Mouse (Mus musculus) natural killer cell, adult 2 months (primary cell): ENCODE measurements at regions not wholly inside any gene's neighbourhood (a gene's known extent, or its start where the extent isn't known, plus 50 kb on each side); places are given as distances from the start of the nearest gene placed in this dataset.
"Not testable (repeated sequence)": the region's sequence is repeated elsewhere in the genome, so short reads cannot be mapped to it uniquely, and the experiment has no call there.

Source experiments
- DNase-seq, 2 experiments: peaks; one replicate each; pipeline ENCODE4 v3.0.0; 2022; ENCODE audit warnings: low spot score in 2 of 2

- DNase-seq: no peak
These were observed 605.8 kb upstream of the Slc35b3 start for GRCm38 (mm10) chr13:39566491-39566890.

GRCm38 (mm10) chr13:39537724-39538440 is 577.2 kb upstream of the Slc35b3 start:
- no peak for DNase-seq

GRCm38 (mm10) chr13:39526469-39526868 is 565.8 kb upstream of the Slc35b3 start:
- DNase-seq: no peak

GRCm38 (mm10) chr13:39523856-39524301 is 563.2 kb upstream of the Slc35b3 start:
- DNase-seq: no peak

- DNase-seq: no peak
These were observed 562.7 kb upstream of the Slc35b3 start for GRCm38 (mm10) chr13:39523246-39523850.

- DNase-seq: no peak
These were observed 560.2 kb upstream of the Slc35b3 start for GRCm38 (mm10) chr13:39520846-39521245.

- no peak for DNase-seq
These were observed 555.4 kb upstream of the Slc35b3 start for GRCm38 (mm10) chr13:39516106-39516505.

- DNase-seq: no peak
These were observed 529.1 kb upstream of the Slc35b3 start for GRCm38 (mm10) chr13:39489806-39490205.

GRCm38 (mm10) chr13:39472621-39473020 is 511.9 kb upstream of the Slc35b3 start:
- no peak for DNase-seq

- DNase-seq: no peak
These were observed 481.1 kb upstream of the Slc35b3 start for GRCm38 (mm10) chr13:39441799-39442198.

- no peak for DNase-seq
These were observed 480.2 kb upstream of the Slc35b3 start for GRCm38 (mm10) chr13:39440907-39441306.

- no peak for DNase-seq
These were observed 479.7 kb upstream of the Slc35b3 start for GRCm38 (mm10) chr13:39440336-39440735.

GRCm38 (mm10) chr13:39427996-39428395 is 467.3 kb upstream of the Slc35b3 start:
- DNase-seq: no peak

- no peak for DNase-seq
These were observed 465.3 kb upstream of the Slc35b3 start for GRCm38 (mm10) chr13:39425944-39426343.

GRCm38 (mm10) chr13:39418127-39418526 is 457.5 kb upstream of the Slc35b3 start:
- DNase-seq: no peak

GRCm38 (mm10) chr13:39411471-39412251 is 451.0 kb upstream of the Slc35b3 start:
- DNase-seq: no peak

GRCm38 (mm10) chr13:39392589-39392988 is 431.9 kb upstream of the Slc35b3 start:
- no peak for DNase-seq

- DNase-seq: not testable (repeated sequence)
These were observed 431.5 kb upstream of the Slc35b3 start for GRCm38 (mm10) chr13:39392151-39392550.

- DNase-seq: no peak
These were observed 416.0 kb upstream of the Slc35b3 start for GRCm38 (mm10) chr13:39376677-39377076.

- DNase-seq: no peak
These were observed 415.6 kb upstream of the Slc35b3 start for GRCm38 (mm10) chr13:39376269-39376668.

- DNase-seq: no peak
These were observed 411.9 kb upstream of the Slc35b3 start for GRCm38 (mm10) chr13:39372565-39372964.

GRCm38 (mm10) chr13:39363637-39364036 is 403.0 kb upstream of the Slc35b3 start:
- DNase-seq: no peak

- no peak for DNase-seq
These were observed 401.9 kb upstream of the Slc35b3 start for GRCm38 (mm10) chr13:39362536-39362935.
